Mouse (Mus musculus) forebrain, postnatal 0 days (tissue): Measurements from ENCODE around the gene Rprd1b. TPM values are rescaled to one million over a fixed set of nuclear protein-coding genes. Genes with fewer than 3 reads are reported as not detected.

Experiments used
- ATAC-seq: fragments of 200-750 bp; cut with Nextera tagmentation; 2 replicates; pipeline ENCODE4 v1.8.0; 2017; ENCODE audit warnings: mild to moderate bottlenecking, moderate library complexity
- DNase-seq: peaks from one replicate; pipeline ENCODE4 v3.0.0-alpha.2; 2015
- H3K27ac ChIP-seq: fragments of 300-500 bp; sonication (generic); 2 replicates; pipeline ENCODE4 v1.5.1; 2014; ENCODE audit warnings: low read depth, mild to moderate bottlenecking, antibody characterized with exemption, low read length, moderate library complexity, mixed read lengths
- H3K27me3 ChIP-seq: fragments of 300-500 bp; sonication (generic); 2 replicates; pipeline ENCODE4 v1.6.1; 2014; ENCODE audit warnings: mild to moderate bottlenecking, low read length, mixed read lengths; ENCODE audit not compliant: insufficient read depth
- H3K36me3 ChIP-seq: fragments of 300-500 bp; sonication (generic); 2 replicates; pipeline ENCODE4 v1.6.1; 2014; ENCODE audit warnings: mild to moderate bottlenecking, moderate library complexity; ENCODE audit not compliant: insufficient read depth
- H3K4me1 ChIP-seq: fragments of 300-500 bp; sonication (generic); 2 replicates; pipeline ENCODE4 v1.6.1; 2014; ENCODE audit warnings: antibody characterized with exemption; ENCODE audit not compliant: insufficient read depth
- H3K4me2 ChIP-seq: fragments of 300-500 bp; sonication (generic); 2 replicates; pipeline ENCODE4 v1.6.1; 2014; ENCODE audit warnings: low read depth, mild to moderate bottlenecking, moderate library complexity
- H3K4me3 ChIP-seq: fragments of 300-500 bp; sonication (generic); 2 replicates; pipeline ENCODE4 v1.5.1; 2014; ENCODE audit warnings: low read depth, low read length, mixed read lengths
- H3K9ac ChIP-seq: fragments of 300-500 bp; sonication (generic); 2 replicates; pipeline ENCODE4 v1.6.1; 2014; ENCODE audit warnings: mild to moderate bottlenecking
- H3K9me3 ChIP-seq: fragments of 300-500 bp; sonication (generic); 2 replicates; pipeline ENCODE4 v1.6.1; 2016; ENCODE audit warnings: low read length
- CTCF ChIP-seq: sonication (generic); IDR thresholded peaks from 2 replicates; pipeline ENCODE4 v1.5.1; 2016; ENCODE audit warnings: antibody characterized with exemption, control low read depth, low read depth
- whole genome bisulfite sequencing: fragments of 180-500 bp; shearing (Covaris S2); extraction: QIAGEN DNeasy Blood & Tissue Kit; methylation state at CpG from one replicate; pipeline ENCODE4 v1.1.7; 2014; 5-methylcytosine and 5-hydroxymethylcytosine counted together
- polyA plus RNA-seq: library from polyadenylated mRNA; unstranded; fragments of >200 nt; fragmentation: Nextera tagmentation; extraction: Ambion mirVana; gene quantifications from 2 replicates; pipeline ENCODE4 v1.2.1, GENCODE M21; 2015
- total RNA-seq: library from RNA; depleted of rRNA; stranded (reverse); fragments of >200 nt; gene quantifications from 2 replicates; pipeline ENCODE4 v1.2.3, GENCODE M21; 2014

Rprd1b gene
- total and polyA plus RNA-seq, 2 experiments from 2014 or later = 18.8 to 61.3 TPM

DNA sequence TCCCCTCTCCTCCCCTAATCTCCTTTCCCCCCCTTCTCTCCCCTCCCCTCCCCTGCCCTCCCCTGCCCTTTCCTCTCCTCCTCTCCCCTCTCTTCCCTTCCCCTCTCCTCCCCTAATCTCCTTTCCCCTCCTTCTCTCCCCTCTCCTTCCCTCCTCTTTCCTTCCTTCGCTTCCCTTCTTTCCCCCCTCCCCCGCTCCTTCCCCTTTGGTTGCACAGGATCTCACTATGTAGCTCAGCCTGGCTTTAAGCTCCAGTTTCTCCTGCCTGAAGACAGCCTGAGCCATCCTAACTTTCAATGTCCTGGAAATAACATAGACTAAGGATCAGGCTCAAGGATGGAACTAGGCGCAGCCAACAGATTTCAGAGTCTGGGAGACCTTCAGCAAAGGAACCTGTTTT is 115.5 kb downstream of the Rprd1b start:
- no peaks in the 10 kb centered on the region for H3K36me3 ChIP-seq
- 53% methylated on average over 3 of the region's 3 CpGs for WGBS
- DNase-seq (no peak), ATAC-seq (no peak)
- no peak for TF ChIP-seq CTCF
- no peaks in the 10 kb centered on the region for H3K4me1 ChIP-seq
- H3K9ac ChIP-seq = no peak overlapping the region
- peaks cover 5% of the 10 kb centered on the region; the same call in 1 of the 2 replicates for H3K27me3 ChIP-seq
- H3K4me3 ChIP-seq = no peak overlapping the region
- no peak overlapping the region for H3K4me2 ChIP-seq
- no peaks in the 10 kb centered on the region for H3K9me3 ChIP-seq
- H3K27ac ChIP-seq = no peak overlapping the region

DNA sequence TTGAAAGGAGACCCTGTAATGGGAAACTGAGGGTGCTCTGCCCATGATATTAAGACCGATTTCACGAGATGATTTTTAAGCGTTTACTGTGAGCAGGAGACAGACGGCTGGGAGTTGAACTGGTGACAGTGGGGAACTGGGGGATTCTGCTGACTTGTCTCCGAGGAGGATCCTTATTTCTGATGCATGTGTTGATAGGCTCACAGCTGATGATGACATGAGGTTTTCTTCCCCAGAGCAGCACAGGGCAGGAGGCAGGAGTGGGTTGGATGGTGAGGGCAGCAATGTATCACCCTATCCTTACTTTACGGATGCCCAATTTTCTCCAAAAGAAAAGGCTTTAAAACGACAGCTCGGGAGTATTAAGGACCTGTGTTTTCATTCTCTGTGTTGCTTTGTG is 116.0 kb downstream of the Rprd1b start:
- Histone ChIP-seq H3K9me3 (no peaks in the 10 kb centered on the region), H3K4me3 (no peak overlapping the region), H3K4me1 (no peaks in the 10 kb centered on the region), H3K4me2 (no peak overlapping the region), H3K36me3 (no peaks in the 10 kb centered on the region), H3K27ac (no peak overlapping the region), H3K27me3 (peaks cover 5% of the 10 kb centered on the region; the same call in 1 of the 2 replicates), H3K9ac (no peak overlapping the region)
- DNase-seq = no peak
- WGBS = 49% methylated on average over 8 of the region's 8 CpGs
- ATAC-seq = no peak
- no peak for TF ChIP-seq CTCF

GRCm38 (mm10) chr2:158144750-158145527 is 116.6 kb downstream of the Rprd1b start:
- no peak for TF ChIP-seq CTCF

DNA sequence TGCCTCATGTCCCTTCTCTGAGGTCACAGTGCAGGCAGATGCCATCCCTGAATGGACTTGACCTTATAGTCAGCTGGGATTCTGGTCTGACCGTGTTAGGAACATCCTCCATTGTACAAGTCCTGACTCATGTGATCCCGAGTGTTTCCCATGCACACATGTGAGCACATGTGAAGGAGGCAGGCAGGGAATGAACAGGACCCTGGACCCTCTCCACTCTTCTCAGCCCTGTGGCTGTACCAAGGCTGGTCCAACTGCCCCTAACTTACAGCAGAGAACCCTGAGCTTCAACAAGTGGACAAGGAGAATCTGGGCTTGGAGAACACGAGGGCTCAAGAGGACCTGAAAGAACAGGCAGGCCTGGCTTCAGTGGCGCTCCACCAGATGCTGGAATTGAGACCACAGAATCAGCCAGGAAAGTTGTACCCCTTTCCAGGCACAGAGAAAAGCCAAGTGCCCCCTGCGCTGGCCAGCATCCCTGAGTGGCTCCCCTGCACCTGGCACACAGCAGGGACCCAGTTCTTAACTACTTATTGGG is 117.3 kb downstream of the Rprd1b start:
- no peaks in the 10 kb centered on the region for H3K4me1 ChIP-seq
- no peak overlapping the region for H3K9ac ChIP-seq
- H3K27ac ChIP-seq = no peak overlapping the region
- H3K27me3 ChIP-seq = peaks cover 5% of the 10 kb centered on the region; the same call in 1 of the 2 replicates
- H3K9me3 ChIP-seq = no peaks in the 10 kb centered on the region
- no peaks in the 10 kb centered on the region for H3K36me3 ChIP-seq
- no peak for TF ChIP-seq CTCF
- 75% methylated on average over 5 of the region's 5 CpGs for WGBS
- H3K4me3 ChIP-seq = no peak overlapping the region
- DNase-seq (no peak), ATAC-seq (no peak)
- peak overlapping the region; percentile 41; the same call in 1 of the 2 replicates for H3K4me2 ChIP-seq

More at GRCm38 (mm10) chr2:158144750-158145527, 116.6 kb downstream of the Rprd1b start:
- Histone ChIP-seq H3K36me3 (no peaks in the 10 kb centered on the region), H3K27ac (no peak overlapping the region), H3K9ac (no peak overlapping the region), H3K27me3 (peaks cover 5% of the 10 kb centered on the region; the same call in 1 of the 2 replicates), H3K4me2 (no peak overlapping the region), H3K9me3 (no peaks in the 10 kb centered on the region), H3K4me3 (no peak overlapping the region), H3K4me1 (no peaks in the 10 kb centered on the region)
- DNase-seq = no peak
- 86% methylated on average over 6 of the region's 6 CpGs for WGBS
- ATAC-seq = no peak

DNA sequence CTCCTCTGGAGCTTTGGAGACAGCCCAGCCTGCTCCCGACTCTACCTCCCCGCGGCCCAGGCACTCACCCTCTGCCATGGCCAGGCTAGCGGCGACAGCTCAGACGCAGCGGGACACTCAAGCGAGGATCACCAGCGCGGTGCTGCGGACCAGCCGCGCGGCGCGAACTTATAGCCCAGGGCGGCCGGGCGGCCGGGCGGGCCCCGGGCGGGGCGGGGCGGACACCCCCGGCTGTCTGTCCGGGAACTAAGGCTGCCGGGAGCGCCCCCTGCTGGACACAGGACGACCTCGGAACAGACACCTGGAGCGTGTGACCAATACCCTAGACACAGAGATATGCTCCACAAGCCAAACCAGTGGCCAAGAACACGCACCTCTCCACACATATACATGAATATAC is 117.9 kb downstream of the Rprd1b start, which contains the start of gene Tgm2:
Gene Tgm2 (minus strand): TSS at position 214 of the 400 bp plus-strand sequence.
- peaks cover 5% of the 10 kb centered on the region; the same call in 1 of the 2 replicates for H3K27me3 ChIP-seq
- no peaks in the 10 kb centered on the region for H3K4me1 ChIP-seq
- peak within 1 kb of the TSS; percentile 41 for H3K4me2 ChIP-seq
- ATAC-seq (0 out of 2 replicates have a peak, but pooled peaks have one; percentile 18), DNase-seq (peak; percentile 37)
- no peaks in the 10 kb centered on the region for H3K36me3 ChIP-seq
- no peak within 1 kb of the TSS for H3K27ac ChIP-seq
- TF ChIP-seq CTCF = peak; percentile 56
- H3K9me3 ChIP-seq = no peaks in the 10 kb centered on the region
- H3K9ac ChIP-seq = 0 out of 2 replicates have a peak within 1 kb of the TSS, but pooled peaks have one; percentile 22
- 2% methylated on average over 33 of the region's 33 CpGs for WGBS
- H3K4me3 ChIP-seq = no peak within 1 kb of the TSS

GRCm38 (mm10) chr2:158146971-158147370 is 118.7 kb downstream of the Rprd1b start:
- Histone ChIP-seq H3K4me3 (no peak overlapping the region), H3K36me3 (no peaks in the 10 kb centered on the region), H3K27me3 (peaks cover 5% of the 10 kb centered on the region; the same call in 1 of the 2 replicates), H3K9me3 (no peaks in the 10 kb centered on the region), H3K4me1 (no peaks in the 10 kb centered on the region), H3K9ac (no peak overlapping the region), H3K4me2 (no peak overlapping the region), H3K27ac (no peak overlapping the region)
- no peak for TF ChIP-seq CTCF
- no peak for ATAC-seq
- WGBS = 95% methylated on average over 8 of the region's 8 CpGs
- no peak for DNase-seq

DNA sequence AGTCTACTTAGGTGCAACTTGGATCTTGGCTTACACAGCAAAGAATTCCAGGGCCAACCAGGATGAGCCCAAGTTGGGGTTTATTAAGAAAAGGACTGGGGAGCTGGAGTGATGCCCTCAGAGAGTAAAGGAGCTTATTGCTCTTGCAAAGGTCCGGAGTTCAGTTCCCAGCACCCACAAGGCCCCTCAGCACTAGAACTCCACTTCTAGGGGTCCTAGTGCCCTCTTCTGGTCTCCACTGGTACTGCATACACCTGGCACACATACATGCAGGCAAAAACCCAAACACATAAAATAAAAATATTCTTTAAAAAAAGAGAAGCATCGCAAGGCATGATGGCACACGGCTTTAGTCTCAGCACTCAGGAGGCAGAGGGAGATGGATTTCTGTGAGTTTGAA is 122.8 kb downstream of the Rprd1b start:
- 96% methylated on average over 3 of the region's 3 CpGs for WGBS
- H3K27me3 ChIP-seq = peaks cover 5% of the 10 kb centered on the region; the same call in 1 of the 2 replicates
- H3K4me1 ChIP-seq = no peaks in the 10 kb centered on the region

More for the DNA sequence above, 122.8 kb downstream of the Rprd1b start:
- H3K9ac ChIP-seq = no peak overlapping the region
- no peak for ATAC-seq
- H3K36me3 ChIP-seq = no peaks in the 10 kb centered on the region
- H3K4me3 ChIP-seq = no peak overlapping the region
- no peaks in the 10 kb centered on the region for H3K9me3 ChIP-seq
- peak; percentile 22; the same call in 1 of the 2 replicates for TF ChIP-seq CTCF
- no peak for DNase-seq
- H3K4me2 ChIP-seq = no peak overlapping the region
- no peak overlapping the region for H3K27ac ChIP-seq
